Mouse (Mus musculus): ENCODE results near the gene Ctnnal1.

- TF ChIP-seq CTCF (IDR thresholded peaks at IDR 0.05; ENCODE audit: low read depth, low read length) (no peak), EP300 (IDR thresholded peaks at IDR 0.05; ENCODE audit: insufficient read depth, low read depth, low read length) (no peak)
Measured at GRCm38 (mm10) chr4:56894196-56894595, 29.2 kb upstream of the Ctnnal1 start.

Measured in ES-Bruce4 (cell line).